Mouse (Mus musculus): ENCODE measurements around the gene Sp2. TPM values are rescaled to one million over a fixed set of nuclear protein-coding genes. Genes with fewer than 3 reads are reported as not detected.

Sp2 gene
- polyA plus RNA-seq, 2 experiments = 7.7 to 13.7 TPM

DNA sequence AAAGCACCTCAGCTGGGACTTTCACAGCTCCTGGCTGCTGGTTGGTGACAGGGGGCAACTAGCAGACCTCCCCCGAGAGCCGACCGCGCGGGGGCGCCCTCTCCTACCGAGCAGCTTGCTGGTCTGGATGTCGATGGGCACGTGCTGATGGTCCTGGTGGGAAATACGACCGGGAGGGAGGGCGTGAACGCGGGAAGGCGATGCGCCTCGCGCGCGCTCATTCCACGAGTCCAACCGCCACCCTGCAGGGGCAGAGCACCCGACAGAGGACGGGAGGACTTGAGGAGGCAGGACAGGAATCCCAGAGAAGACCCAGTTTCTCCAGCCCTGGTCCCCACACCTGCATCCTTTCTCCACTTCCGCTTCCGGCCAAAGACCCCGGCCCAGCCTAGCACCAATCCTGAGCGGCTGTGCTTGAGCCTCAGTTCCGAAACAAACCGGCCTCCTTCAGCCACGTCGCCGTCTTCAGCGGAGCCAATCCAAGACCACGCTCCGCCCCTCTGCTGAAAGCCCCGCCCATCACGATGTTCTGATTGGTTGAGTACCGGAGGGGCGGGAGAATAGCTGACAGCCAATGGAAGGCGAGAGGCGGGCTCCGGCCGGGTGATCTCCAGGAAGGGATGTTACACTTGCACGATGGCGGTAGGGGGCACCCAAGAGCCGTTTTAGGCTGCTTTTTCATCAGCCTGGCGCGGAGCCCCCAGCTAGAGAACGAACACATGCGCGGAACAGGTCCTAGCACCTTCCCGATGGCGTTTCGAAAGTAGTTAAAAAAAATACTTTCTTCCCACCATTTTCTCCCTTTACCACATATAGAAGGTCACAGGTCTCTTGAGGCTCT lies 66.5 kb downstream of the Sp2 start, which contains the start of gene Cdk5rap3:
TSS of gene Cdk5rap3 (minus strand) at position 453 of the 841 bp plus-strand sequence.
- Histone ChIP-seq H3K36me3 (replicated peaks; ENCODE audit: control insufficient read depth, insufficient read depth, low read depth) (no peaks in the 10 kb centered on the region), H3K4me1 (replicated peaks; ENCODE audit: control insufficient read depth in 2 of 2, insufficient read depth in 2 of 2, low read length in 1 of 2) (peaks cover 37 to 42% of the 10 kb centered on the region in 2 experiments), H3K27ac (peak within 1 kb of the TSS; percentile 92), H3K27me3 (ENCODE audit: control insufficient read depth, insufficient read depth, low read length) (no peaks in the 10 kb centered on the region), H3K4me3 (ENCODE audit: insufficient read depth in 1 of 2, low read depth in 2 of 2, low read length in 2 of 2) (peak within 1 kb of the TSS; percentile 61 to 82), H3K9ac (replicated peaks) (peak within 1 kb of the TSS; percentile 73), H3K4me2 (ENCODE audit: low read depth) (peak within 1 kb of the TSS; percentile 93), H3K9me3 (ENCODE audit: control insufficient read depth, low read length) (no peaks in the 10 kb centered on the region)
- ATAC-seq (ENCODE audit: insufficient read depth) (peak; percentile 84), DNase-seq (ENCODE audit: low read depth in 3 of 3, low spot score in 3 of 3) (peak; percentile 98)
- TF ChIP-seq EP300 (IDR thresholded peaks at IDR 0.05; ENCODE audit: low read depth) = peak; percentile 79
- peak; percentile 96 for TF ChIP-seq CTCF (IDR thresholded peaks at IDR 0.05; ENCODE audit: low read depth)
- under 1% methylated on average over 55 of the region's 55 CpGs for WGBS (ENCODE audit: insufficient replicate concordance)

DNA sequence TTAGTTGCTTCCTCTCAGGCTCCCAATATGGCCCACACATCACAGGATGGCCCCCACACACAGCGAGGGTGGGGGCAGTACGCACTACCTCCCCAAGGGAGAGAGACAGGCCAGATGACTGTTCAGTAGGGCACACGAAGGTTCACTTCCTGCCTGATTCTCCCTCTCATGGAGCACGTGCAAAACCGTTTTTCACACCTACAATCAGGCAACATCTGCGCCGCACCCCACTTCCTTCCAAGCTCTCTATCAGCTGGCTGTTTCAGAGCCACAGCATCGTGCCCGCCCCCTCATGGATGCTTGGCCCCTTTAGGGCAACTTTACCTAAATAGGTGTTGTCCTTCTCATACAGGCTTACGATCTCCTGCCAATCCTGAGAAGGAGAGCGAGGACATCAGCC lies 70.1 kb downstream of the Sp2 start:
- Histone ChIP-seq H3K27me3 (ENCODE audit: control insufficient read depth, insufficient read depth, low read length) (no peaks in the 10 kb centered on the region), H3K9me3 (ENCODE audit: control insufficient read depth, low read length) (no peaks in the 10 kb centered on the region), H3K4me2 (ENCODE audit: low read depth) (no peak overlapping the region), H3K4me3 (ENCODE audit: insufficient read depth in 1 of 2, low read depth in 2 of 2, low read length in 2 of 2) (no peak overlapping the region), H3K27ac (no peak overlapping the region), H3K4me1 (replicated peaks; ENCODE audit: control insufficient read depth in 2 of 2, insufficient read depth in 2 of 2, low read length in 1 of 2) (peaks cover 13% of the 10 kb centered on the region in 2 experiments), H3K9ac (replicated peaks) (no peak overlapping the region), H3K36me3 (replicated peaks; ENCODE audit: control insufficient read depth, insufficient read depth, low read depth) (no peaks in the 10 kb centered on the region; the same call in none of the 2 replicates)
- WGBS (ENCODE audit: insufficient replicate concordance) = 57% methylated on average over 11 of the region's 11 CpGs
- no peak for TF ChIP-seq EP300 (IDR thresholded peaks at IDR 0.05; ENCODE audit: low read depth)
- no peak for TF ChIP-seq CTCF (IDR thresholded peaks at IDR 0.05; ENCODE audit: low read depth)
- DNase-seq (ENCODE audit: low read depth in 3 of 3, low spot score in 3 of 3) = no peak
- ATAC-seq (ENCODE audit: insufficient read depth) = no peak

DNA sequence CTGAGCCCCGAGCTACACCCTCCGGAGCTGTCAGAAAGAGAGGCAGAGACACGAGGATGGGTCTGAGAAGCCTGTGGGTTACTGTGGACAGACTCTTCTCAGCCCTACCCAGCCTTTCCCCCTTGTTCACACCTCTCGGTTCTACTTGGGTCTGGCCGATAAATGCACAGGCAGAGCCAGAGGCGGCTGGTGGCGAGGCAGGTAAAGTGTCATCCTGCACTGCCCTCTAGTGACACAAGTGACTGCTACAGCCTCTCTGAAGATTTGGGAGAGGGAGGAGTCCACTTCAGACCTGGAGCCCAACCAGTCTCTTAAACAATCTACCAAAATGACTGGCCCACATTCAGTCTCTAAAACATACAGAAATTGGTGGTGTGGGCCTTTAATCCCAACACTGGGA lies 72.8 kb downstream of the Sp2 start:
- no peaks in the 10 kb centered on the region; the same call in none of the 2 replicates for H3K36me3 ChIP-seq (replicated peaks; ENCODE audit: control insufficient read depth, insufficient read depth, low read depth)
- no peaks in the 10 kb centered on the region for H3K9me3 ChIP-seq (ENCODE audit: control insufficient read depth, low read length)
- no peak overlapping the region for H3K9ac ChIP-seq (replicated peaks)
- DNase-seq (ENCODE audit: low read depth in 3 of 3, low spot score in 3 of 3) (peak in 1 of 3 experiments; percentile 58), ATAC-seq (ENCODE audit: insufficient read depth) (peak; percentile 21; the same call in 1 of the 2 replicates)
- no peak overlapping the region for H3K4me3 ChIP-seq (ENCODE audit: insufficient read depth in 1 of 2, low read depth in 2 of 2, low read length in 2 of 2)
- H3K4me2 ChIP-seq (ENCODE audit: low read depth) = no peak overlapping the region
- no peaks in the 10 kb centered on the region for H3K27me3 ChIP-seq (ENCODE audit: control insufficient read depth, insufficient read depth, low read length)
- TF ChIP-seq CTCF (IDR thresholded peaks at IDR 0.05; ENCODE audit: low read depth) = peak; percentile 92
- no peak for TF ChIP-seq EP300 (IDR thresholded peaks at IDR 0.05; ENCODE audit: low read depth)
- no peak overlapping the region for H3K27ac ChIP-seq
- no peaks in the 10 kb centered on the region for H3K4me1 ChIP-seq (replicated peaks; ENCODE audit: control insufficient read depth in 2 of 2, insufficient read depth in 2 of 2, low read length in 1 of 2)
- 31% methylated on average over 7 of the region's 7 CpGs for WGBS (ENCODE audit: insufficient replicate concordance)

DNA sequence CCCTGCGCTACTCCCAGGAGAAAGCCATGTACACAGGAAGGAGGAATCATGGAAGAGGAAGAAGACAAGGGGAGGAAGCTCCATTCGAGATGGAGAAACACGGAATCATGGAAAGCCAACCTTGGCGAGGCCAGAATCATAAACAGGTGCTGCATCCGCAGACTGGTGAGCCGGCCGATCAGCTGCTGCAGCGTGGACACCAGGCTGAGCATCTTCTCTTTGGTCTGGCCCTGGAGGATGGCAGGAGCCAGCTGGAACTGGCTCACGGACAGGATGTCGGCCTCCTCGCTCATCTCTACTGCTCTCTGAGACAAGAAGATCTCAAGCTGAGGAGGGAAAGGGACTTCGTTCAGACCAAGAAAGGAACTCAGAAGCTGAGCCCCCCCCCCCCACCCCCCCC lies 74.2 kb downstream of the Sp2 start:
- Histone ChIP-seq H3K4me1 (replicated peaks; ENCODE audit: control insufficient read depth in 2 of 2, insufficient read depth in 2 of 2, low read length in 1 of 2) (no peaks in the 10 kb centered on the region), H3K9ac (replicated peaks) (no peak overlapping the region), H3K9me3 (ENCODE audit: control insufficient read depth, low read length) (no peaks in the 10 kb centered on the region), H3K27me3 (ENCODE audit: control insufficient read depth, insufficient read depth, low read length) (no peaks in the 10 kb centered on the region), H3K27ac (no peak overlapping the region), H3K4me3 (ENCODE audit: insufficient read depth in 1 of 2, low read depth in 2 of 2, low read length in 2 of 2) (no peak overlapping the region), H3K4me2 (ENCODE audit: low read depth) (no peak overlapping the region), H3K36me3 (replicated peaks; ENCODE audit: control insufficient read depth, insufficient read depth, low read depth) (no peaks in the 10 kb centered on the region; the same call in none of the 2 replicates)
- 83% methylated on average over 12 of the region's 12 CpGs for WGBS (ENCODE audit: insufficient replicate concordance)
- DNase-seq (ENCODE audit: low read depth in 3 of 3, low spot score in 3 of 3) = no peak
- TF ChIP-seq EP300 (IDR thresholded peaks at IDR 0.05; ENCODE audit: low read depth) = no peak
- TF ChIP-seq CTCF (IDR thresholded peaks at IDR 0.05; ENCODE audit: low read depth) = no peak
- no peak for ATAC-seq (ENCODE audit: insufficient read depth)

DNA sequence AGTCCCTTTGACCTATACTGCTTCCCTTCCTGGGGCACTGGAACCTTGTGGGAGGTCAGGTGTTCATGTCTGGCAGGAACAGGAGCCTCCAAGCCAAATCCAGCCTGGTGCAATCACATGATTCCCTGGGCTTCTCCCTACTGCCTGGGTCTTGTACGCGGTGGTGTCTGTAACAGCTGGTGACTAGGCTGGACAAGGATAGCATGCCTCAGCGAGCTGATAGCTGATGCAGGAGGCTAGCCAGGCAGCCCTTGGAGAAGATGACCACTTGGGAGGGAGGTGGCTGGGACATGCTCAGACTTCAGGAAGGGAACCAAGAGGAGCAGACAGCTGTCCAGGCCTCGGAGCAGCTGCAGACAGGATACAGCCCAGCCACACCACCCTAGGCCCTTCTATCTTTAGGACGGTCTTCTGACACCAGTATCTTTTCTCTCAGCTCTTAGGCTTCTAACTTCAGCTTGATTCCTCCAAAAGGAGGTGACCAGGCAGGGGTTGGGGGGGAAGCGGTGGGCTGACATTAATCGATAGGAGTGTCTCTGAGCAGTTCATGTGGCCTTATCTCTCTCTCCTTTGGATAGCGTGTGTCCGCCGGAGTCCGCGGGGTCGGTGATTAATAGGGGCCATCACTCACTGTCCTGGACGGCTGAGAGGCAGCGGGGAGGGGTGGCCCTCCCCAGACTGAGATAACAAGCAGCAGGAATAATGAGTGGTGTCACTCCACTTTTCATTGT lies 76.2 kb downstream of the Sp2 start:
- ATAC-seq (ENCODE audit: insufficient read depth) = no peak
- no peaks in the 10 kb centered on the region for H3K4me1 ChIP-seq (replicated peaks; ENCODE audit: control insufficient read depth in 2 of 2, insufficient read depth in 2 of 2, low read length in 1 of 2)
- no peaks in the 10 kb centered on the region for H3K9me3 ChIP-seq (ENCODE audit: control insufficient read depth, low read length)
- no peak overlapping the region for H3K27ac ChIP-seq
- no peak overlapping the region for H3K4me3 ChIP-seq (ENCODE audit: insufficient read depth in 1 of 2, low read depth in 2 of 2, low read length in 2 of 2)
- no peaks in the 10 kb centered on the region; the same call in none of the 2 replicates for H3K36me3 ChIP-seq (replicated peaks; ENCODE audit: control insufficient read depth, insufficient read depth, low read depth)
- TF ChIP-seq CTCF (IDR thresholded peaks at IDR 0.05; ENCODE audit: low read depth) (no peak), EP300 (IDR thresholded peaks at IDR 0.05; ENCODE audit: low read depth) (no peak)
- no peak overlapping the region for H3K9ac ChIP-seq (replicated peaks)
- no peaks in the 10 kb centered on the region for H3K27me3 ChIP-seq (ENCODE audit: control insufficient read depth, insufficient read depth, low read length)
- DNase-seq (ENCODE audit: low read depth in 3 of 3, low spot score in 3 of 3) = no peak
- no peak overlapping the region for H3K4me2 ChIP-seq (ENCODE audit: low read depth)
- 29% methylated on average over 15 of the region's 15 CpGs for WGBS (ENCODE audit: insufficient replicate concordance)

Other genes with a start within 250 kb of the Sp2 start
- 7.4 and 10.1 TPM in 2 replicates for gene Snx11, start 205.4 kb downstream of the Sp2 start, polyA plus RNA-seq (2012; rRNA removed)
- gene Snx11, start 205.4 kb downstream of the Sp2 start, polyA plus RNA-seq (2014; fragmentation: Nextera tagmentation; extraction: Ambion mirVana) = 4.2 and 4.9 TPM in 2 replicates
- gene Cbx1, start 193.8 kb downstream of the Sp2 start, polyA plus RNA-seq (2012; rRNA removed) = 9.9 and 23.5 TPM in 2 replicates
- gene Cbx1, start 193.8 kb downstream of the Sp2 start, polyA plus RNA-seq (2014; fragmentation: Nextera tagmentation; extraction: Ambion mirVana) = 25.0 and 26.0 TPM in 2 replicates
- gene Nfe2l1, start 153.0 kb downstream of the Sp2 start, polyA plus RNA-seq (2012; rRNA removed) = 14.4 and 15.2 TPM in 2 replicates
- gene Nfe2l1, start 153.0 kb downstream of the Sp2 start, polyA plus RNA-seq (2014; fragmentation: Nextera tagmentation; extraction: Ambion mirVana) = 9.6 and 10.1 TPM in 2 replicates
- 7.9 and 8.7 TPM in 2 replicates for gene Copz2, start 133.1 kb downstream of the Sp2 start, polyA plus RNA-seq (2012; rRNA removed)
- gene Copz2, start 133.1 kb downstream of the Sp2 start, polyA plus RNA-seq (2014; fragmentation: Nextera tagmentation; extraction: Ambion mirVana) = 18.6 and 18.8 TPM in 2 replicates
- gene Cdk5rap3, start 66.5 kb downstream of the Sp2 start, polyA plus RNA-seq (2012; rRNA removed) = 14.2 and 20.1 TPM in 2 replicates
- gene Cdk5rap3, start 66.5 kb downstream of the Sp2 start, polyA plus RNA-seq (2014; fragmentation: Nextera tagmentation; extraction: Ambion mirVana) = 34.1 and 36.4 TPM in 2 replicates
- gene Prr15l, start 54.9 kb downstream of the Sp2 start, polyA plus RNA-seq (2012; rRNA removed) = 2.8 and 3.3 TPM in 2 replicates
- gene Prr15l, start 54.9 kb downstream of the Sp2 start, polyA plus RNA-seq (2014; fragmentation: Nextera tagmentation; extraction: Ambion mirVana) = 4.9 and 8.5 TPM in 2 replicates
- gene Pnpo, start 39.0 kb downstream of the Sp2 start, polyA plus RNA-seq (2012; rRNA removed) = 315 and 355 TPM in 2 replicates
- gene Pnpo, start 39.0 kb downstream of the Sp2 start, polyA plus RNA-seq (2014; fragmentation: Nextera tagmentation; extraction: Ambion mirVana) = 564 and 592 TPM in 2 replicates
- 0.02 and 0.06 TPM in 2 replicates for gene Sp6, start 30.4 kb upstream of the Sp2 start, polyA plus RNA-seq (2012; rRNA removed)
- gene Sp6, start 30.4 kb upstream of the Sp2 start, polyA plus RNA-seq (2014; fragmentation: Nextera tagmentation; extraction: Ambion mirVana) = not detected in 2 replicates
- 5.7 and 5.9 TPM in 2 replicates for gene Scrn2, start 47.0 kb upstream of the Sp2 start, polyA plus RNA-seq (2012; rRNA removed)
- 5.8 and 6.3 TPM in 2 replicates for gene Scrn2, start 47.0 kb upstream of the Sp2 start, polyA plus RNA-seq (2014; fragmentation: Nextera tagmentation; extraction: Ambion mirVana)
- 0.20 and 0.29 TPM in 2 replicates for gene Lrrc46, start 58.4 kb upstream of the Sp2 start, polyA plus RNA-seq (2012; rRNA removed)
- 0.28 and 0.38 TPM in 2 replicates for gene Lrrc46, start 58.4 kb upstream of the Sp2 start, polyA plus RNA-seq (2014; fragmentation: Nextera tagmentation; extraction: Ambion mirVana)
- 29.1 and 30.3 TPM in 2 replicates for gene Mrpl10, start 58.6 kb upstream of the Sp2 start, polyA plus RNA-seq (2012; rRNA removed)
- gene Mrpl10, start 58.6 kb upstream of the Sp2 start, polyA plus RNA-seq (2014; fragmentation: Nextera tagmentation; extraction: Ambion mirVana) = 34.9 and 36.2 TPM in 2 replicates
- 2.0 and 2.5 TPM in 2 replicates for gene Osbpl7, start 67.7 kb upstream of the Sp2 start, polyA plus RNA-seq (2012; rRNA removed)
- 1.2 and 1.7 TPM in 2 replicates for gene Osbpl7, start 67.7 kb upstream of the Sp2 start, polyA plus RNA-seq (2014; fragmentation: Nextera tagmentation; extraction: Ambion mirVana)
- gene Tbx21, start 132.4 kb upstream of the Sp2 start, polyA plus RNA-seq (2012; rRNA removed) = 0.02 and 0.05 TPM in 2 replicates
- gene Tbx21, start 132.4 kb upstream of the Sp2 start, polyA plus RNA-seq (2014; fragmentation: Nextera tagmentation; extraction: Ambion mirVana) = not detected in 2 replicates
- gene Tbkbp1, start 168.5 kb upstream of the Sp2 start, polyA plus RNA-seq (2012; rRNA removed) = 2.4 and 2.6 TPM in 2 replicates
- 0.90 and 1.6 TPM in 2 replicates for gene Tbkbp1, start 168.5 kb upstream of the Sp2 start, polyA plus RNA-seq (2014; fragmentation: Nextera tagmentation; extraction: Ambion mirVana)
- 38.0 and 58.0 TPM in 2 replicates for gene Kpnb1, start 204.9 kb upstream of the Sp2 start, polyA plus RNA-seq (2012; rRNA removed)
- gene Kpnb1, start 204.9 kb upstream of the Sp2 start, polyA plus RNA-seq (2014; fragmentation: Nextera tagmentation; extraction: Ambion mirVana) = 23.2 and 26.1 TPM in 2 replicates

Data from liver, embryonic 14.5 days (tissue).